Mouse (Mus musculus): ENCODE data around the gene Ssr2.

- TF ChIP-seq CTCF (IDR thresholded peaks at IDR 0.05; ENCODE audit: low read depth), result no peak
- TF ChIP-seq EP300 (optimal IDR thresholded peaks at IDR 0.05), result no peak
These were observed 27.3 kb upstream of the Ssr2 start, which contains the start of gene Rab25 for GRCm38 (mm10) chr3:88548180-88548917.

All from stomach, postnatal 0 days (tissue).